Mouse (Mus musculus) limb, embryonic 14.5 days (tissue): ENCODE results near the gene Cpt1a. TPM values are rescaled to one million over a fixed set of nuclear protein-coding genes. Genes with fewer than 3 reads are reported as not detected.

ENCODE experiments used
- ATAC-seq: fragments of 200-750 bp; cut with Nextera tagmentation; 2 replicates; pipeline ENCODE4 v1.8.0; 2017; ENCODE audit warnings: low read depth, moderate number of reproducible peaks, moderate TSS enrichment; ENCODE audit not compliant: low FRiP score
- DNase-seq: peaks from one replicate; pipeline ENCODE4 v3.0.0-alpha.2; 2015; ENCODE audit warnings: low spot score
- H3K27ac ChIP-seq: fragments of 300-500 bp; sonication (generic); replicated peaks from 2 replicates; pipeline ENCODE4 v1.5.1; 2014; ENCODE audit warnings: low read depth, mild to moderate bottlenecking, low read length, moderate library complexity, mixed read lengths
- H3K27me3 ChIP-seq: fragments of 300-500 bp; sonication (generic); 2 replicates; pipeline ENCODE4 v1.6.1; 2014; ENCODE audit warnings: low read length, mixed read lengths; ENCODE audit not compliant: control insufficient read depth, insufficient read depth
- H3K36me3 ChIP-seq: fragments of 300-500 bp; sonication (generic); 2 replicates; pipeline ENCODE4 v1.6.1; 2014; ENCODE audit warnings: mild to moderate bottlenecking, low read length, moderate library complexity, mixed read lengths; ENCODE audit not compliant: control insufficient read depth, insufficient read depth
- H3K4me1 ChIP-seq: fragments of 300-500 bp; sonication (generic); 2 replicates; pipeline ENCODE4 v1.6.1; 2014; ENCODE audit warnings: antibody characterized with exemption, low read length, mixed read lengths; ENCODE audit not compliant: control insufficient read depth, insufficient read depth
- H3K4me2 ChIP-seq: fragments of 300-500 bp; sonication (generic); replicated peaks from 2 replicates; pipeline ENCODE4 v1.6.1; 2014; ENCODE audit warnings: low read depth, mild to moderate bottlenecking, low read length, moderate library complexity; ENCODE audit not compliant: severe bottlenecking
- H3K4me3 ChIP-seq: fragments of 300-500 bp; sonication (generic); replicated peaks from 2 replicates; pipeline ENCODE4 v1.5.1; 2014; ENCODE audit warnings: low read length
- H3K9ac ChIP-seq: fragments of 300-500 bp; sonication (generic); 2 replicates; pipeline ENCODE4 v1.6.1; 2014; ENCODE audit warnings: mild to moderate bottlenecking, low read depth, low read length, moderate library complexity; ENCODE audit not compliant: severe bottlenecking
- H3K9me3 ChIP-seq: fragments of 300-500 bp; sonication (generic); 2 replicates; pipeline ENCODE4 v1.6.1; 2016; ENCODE audit warnings: low read length; ENCODE audit not compliant: control insufficient read depth
- POLR2A ChIP-seq: fragments of 200-500 bp; IDR thresholded peaks from 2 replicates; pipeline ENCODE4 v1.8.0; 2012; ENCODE audit warnings: inconsistent platforms, mild to moderate bottlenecking, moderate library complexity, borderline replicate concordance; ENCODE audit not compliant: insufficient read depth, insufficient read length; ENCODE audit errors: extremely low read depth
- WGBS: fragments of 180-500 bp; shearing (Covaris S2); extraction: QIAGEN DNeasy Blood & Tissue Kit; methylation state at CpG from one replicate; pipeline ENCODE4 v1.1.7; 2014; 5-methylcytosine and 5-hydroxymethylcytosine counted together
- microRNA-seq: library from miRNA; unstranded; fragments of <30 nt; microRNA quantifications from one replicate; pipeline ENCODE4, GENCODE M21; 2016
- polyA plus RNA-seq, 2 experiments: library from polyadenylated mRNA; depleted of rRNA in 1 of 2; stranded (reverse) in 1 of 2; unstranded in 1 of 2; fragments of >200 nt; fragmentation: Nextera tagmentation in 1 of 2; extraction: Ambion mirVana in 1 of 2; gene quantifications; 2 replicates each; pipeline versions ENCODE4 v1.2.1 to v1.2.3; 2012 to 2014

The Cpt1a gene
- polyA plus RNA-seq, 2 experiments = 20.3 to 21.7 TPM

DNA sequence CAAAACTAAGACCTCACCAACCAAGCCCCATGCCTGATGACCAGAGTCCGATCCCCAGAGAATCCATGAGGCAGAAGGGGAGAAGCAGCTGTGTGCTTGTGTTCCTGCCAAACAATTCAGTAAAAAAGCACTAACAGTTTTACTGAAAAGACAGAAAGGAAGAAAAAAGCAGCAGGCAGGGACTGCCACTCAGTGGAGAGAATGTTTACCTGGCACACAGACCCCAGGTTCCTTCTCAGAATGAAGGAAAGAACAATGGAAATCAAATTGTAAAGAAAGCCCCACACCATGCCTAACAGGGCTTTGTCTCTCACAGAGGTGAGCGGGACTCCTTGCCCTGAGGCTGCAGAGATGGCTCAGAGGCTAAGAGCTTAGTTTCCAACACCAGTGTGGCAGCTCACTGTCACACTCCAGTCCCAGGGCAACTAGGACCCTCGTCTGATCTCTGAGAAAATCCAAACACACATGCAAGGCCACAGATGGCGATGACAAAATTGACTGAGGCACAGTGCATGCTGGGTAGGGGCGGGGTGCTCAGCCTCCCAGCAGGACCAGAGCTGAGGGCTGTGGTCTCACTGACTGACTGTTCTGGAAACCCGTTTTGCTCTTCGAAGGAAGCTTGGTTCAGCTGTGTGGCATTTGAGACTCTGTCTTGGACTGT lies 107.2 kb downstream of the Cpt1a start:
- H3K4me3 ChIP-seq = no peak overlapping the region
- no peak for TF ChIP-seq POLR2A
- ATAC-seq = no peak

GRCm38 (mm10) chr19:3431066-3431465 lies 108.9 kb downstream of the Cpt1a start:
- H3K27me3 ChIP-seq = no peaks in the 10 kb centered on the region
- no peak for TF ChIP-seq POLR2A
- H3K4me2 ChIP-seq = no peak overlapping the region
- no peaks in the 10 kb centered on the region for H3K9me3 ChIP-seq
- no peak overlapping the region for H3K9ac ChIP-seq
- no peak overlapping the region for H3K4me3 ChIP-seq
- ATAC-seq (no peak), DNase-seq (no peak)
- 66% methylated on average over 7 of the region's 7 CpGs for WGBS
- H3K27ac ChIP-seq = no peak overlapping the region
- no peaks in the 10 kb centered on the region for H3K4me1 ChIP-seq
- H3K36me3 ChIP-seq = no peaks in the 10 kb centered on the region

More for the DNA sequence above, 107.2 kb downstream of the Cpt1a start:
- H3K27ac ChIP-seq = no peak overlapping the region
- no peak for DNase-seq
- no peak overlapping the region for H3K9ac ChIP-seq
- H3K9me3 ChIP-seq = no peaks in the 10 kb centered on the region
- no peaks in the 10 kb centered on the region for H3K36me3 ChIP-seq
- 61% methylated on average over 7 of the region's 7 CpGs for WGBS
- no peak overlapping the region for H3K4me2 ChIP-seq
- H3K27me3 ChIP-seq = no peaks in the 10 kb centered on the region
- no peaks in the 10 kb centered on the region for H3K4me1 ChIP-seq

DNA sequence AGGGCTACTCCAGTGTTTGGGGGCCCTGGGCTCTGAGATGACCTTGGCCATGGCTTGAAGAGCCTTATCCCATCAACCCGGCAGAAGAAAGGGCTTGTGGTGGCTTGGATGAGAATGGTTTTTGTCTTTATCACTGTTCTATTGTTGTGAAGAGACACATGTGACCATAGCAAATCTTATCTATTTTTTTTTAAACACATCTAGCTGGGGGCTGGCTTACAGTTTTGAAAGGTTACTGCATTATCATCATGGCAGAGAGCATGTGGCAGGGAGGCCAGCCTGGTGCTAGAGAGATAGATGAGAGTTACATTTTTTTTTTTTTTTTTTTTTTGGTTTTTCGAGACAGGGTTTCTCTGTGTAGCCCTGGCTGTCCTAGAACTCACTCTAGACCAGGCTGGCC lies 109.8 kb downstream of the Cpt1a start:
- no peak overlapping the region for H3K27ac ChIP-seq
- no peaks in the 10 kb centered on the region for H3K36me3 ChIP-seq
- no peak overlapping the region for H3K4me2 ChIP-seq
- TF ChIP-seq POLR2A = no peak
- H3K4me1 ChIP-seq = no peaks in the 10 kb centered on the region
- DNase-seq (no peak), ATAC-seq (no peak)
- H3K27me3 ChIP-seq = no peaks in the 10 kb centered on the region
- no peak overlapping the region for H3K4me3 ChIP-seq
- no peaks in the 10 kb centered on the region for H3K9me3 ChIP-seq
- WGBS = 67% methylated on average over 1 of the region's 2 CpGs
- H3K9ac ChIP-seq = no peak overlapping the region

DNA sequence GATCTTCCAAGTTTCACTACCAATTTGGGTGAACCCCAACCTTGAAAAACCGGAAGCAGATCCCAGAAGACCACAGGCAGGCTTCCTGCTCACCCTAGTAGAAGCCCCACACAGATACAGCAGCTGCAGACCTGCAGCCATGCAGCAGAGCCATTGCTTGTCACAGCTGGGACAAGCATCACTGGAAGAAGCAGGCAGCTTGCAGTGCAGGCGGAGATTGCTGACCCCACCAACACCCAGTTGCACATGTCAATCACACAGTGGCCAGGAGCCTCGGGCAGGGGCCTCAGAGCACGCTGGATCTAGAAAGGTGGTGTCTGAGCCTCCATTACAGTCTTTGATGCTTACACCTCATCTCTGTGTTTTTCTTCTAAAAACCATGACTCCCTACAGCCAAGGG lies 112.0 kb downstream of the Cpt1a start:
- no peak overlapping the region for H3K27ac ChIP-seq
- no peak for ATAC-seq
- no peaks in the 10 kb centered on the region for H3K36me3 ChIP-seq
- no peak overlapping the region for H3K4me2 ChIP-seq
- H3K9me3 ChIP-seq = no peaks in the 10 kb centered on the region
- no peaks in the 10 kb centered on the region for H3K4me1 ChIP-seq
- 44% methylated on average over 4 of the region's 4 CpGs for WGBS
- no peak overlapping the region for H3K9ac ChIP-seq
- TF ChIP-seq POLR2A = no peak
- DNase-seq = no peak
- no peaks in the 10 kb centered on the region for H3K27me3 ChIP-seq
- H3K4me3 ChIP-seq = no peak overlapping the region

GRCm38 (mm10) chr19:3434641-3435040 lies 112.5 kb downstream of the Cpt1a start:
- Histone ChIP-seq H3K4me2 (no peak overlapping the region), H3K27ac (no peak overlapping the region), H3K36me3 (no peaks in the 10 kb centered on the region), H3K9ac (no peak overlapping the region), H3K4me3 (no peak overlapping the region), H3K27me3 (no peaks in the 10 kb centered on the region), H3K9me3 (no peaks in the 10 kb centered on the region), H3K4me1 (no peaks in the 10 kb centered on the region)
- ATAC-seq (no peak), DNase-seq (no peak)
- WGBS = 36% methylated on average over 4 of the region's 4 CpGs
- no peak for TF ChIP-seq POLR2A

Small RNAs within 50 kb of the gene (microRNA-seq; reads per million reads assigned to microRNA genes)
- not detected for gene Mir6984

Other genes starting within 250 kb of the Cpt1a start
- gene Mrpl21, start 39.4 kb upstream of the Cpt1a start, polyA plus RNA-seq (2012; rRNA removed) = 59.5 and 68.8 TPM in 2 replicates
- 124 and 126 TPM in 2 replicates for gene Mrpl21, start 39.4 kb upstream of the Cpt1a start, polyA plus RNA-seq (2014; fragmentation: Nextera tagmentation; extraction: Ambion mirVana)
- gene Ighmbp2, start 39.3 kb upstream of the Cpt1a start, polyA plus RNA-seq (2012; rRNA removed) = 9.9 and 13.5 TPM in 2 replicates
- 9.5 and 9.9 TPM in 2 replicates for gene Ighmbp2, start 39.3 kb upstream of the Cpt1a start, polyA plus RNA-seq (2014; fragmentation: Nextera tagmentation; extraction: Ambion mirVana)
- 0.29 and 0.38 TPM in 2 replicates for gene Tesmin, start 66.5 kb downstream of the Cpt1a start, polyA plus RNA-seq (2012; rRNA removed)
- 0.34 and 0.48 TPM in 2 replicates for gene Tesmin, start 66.5 kb downstream of the Cpt1a start, polyA plus RNA-seq (2014; fragmentation: Nextera tagmentation; extraction: Ambion mirVana)
- gene Gal, start 92.2 kb downstream of the Cpt1a start, polyA plus RNA-seq (2012; rRNA removed) = 0.88 and 1.2 TPM in 2 replicates
- gene Gal, start 92.2 kb downstream of the Cpt1a start, polyA plus RNA-seq (2014; fragmentation: Nextera tagmentation; extraction: Ambion mirVana) = 1.1 and 1.2 TPM in 2 replicates